Mouse (Mus musculus) midbrain, embryonic 11.5 days (tissue): ENCODE data around the gene Zcchc2. TPM values are rescaled to one million over a fixed set of nuclear protein-coding genes. Genes with fewer than 3 reads are reported as not detected.

Experiments used
- ATAC-seq: fragments of 200-750 bp; cut with Nextera tagmentation; 2 replicates; pipeline ENCODE4 v1.8.0; 2017; ENCODE audit warnings: moderate TSS enrichment, moderate library complexity; ENCODE audit not compliant: low FRiP score
- DNase-seq: peaks from one replicate; pipeline ENCODE4 v3.0.0; 2015; ENCODE audit warnings: low spot score; ENCODE audit errors: missing footprints
- H3K27ac ChIP-seq: fragments of 300-500 bp; sonication (generic); 2 replicates; pipeline ENCODE4 v1.5.1; 2014; ENCODE audit warnings: low read depth, low read length
- H3K27me3 ChIP-seq: fragments of 300-500 bp; sonication (generic); 2 replicates; pipeline ENCODE4 v1.6.1; 2014; ENCODE audit warnings: mild to moderate bottlenecking, low read length, moderate library complexity, mixed read lengths; ENCODE audit not compliant: control insufficient read depth, insufficient read depth
- H3K36me3 ChIP-seq: fragments of 300-500 bp; sonication (generic); 2 replicates; pipeline ENCODE4 v1.6.1; 2014; ENCODE audit warnings: mild to moderate bottlenecking, low read length, moderate library complexity, mixed read lengths; ENCODE audit not compliant: control insufficient read depth, insufficient read depth
- H3K4me1 ChIP-seq: fragments of 300-500 bp; sonication (generic); 2 replicates; pipeline ENCODE4 v1.6.1; 2014; ENCODE audit warnings: low read length; ENCODE audit not compliant: control insufficient read depth, insufficient read depth
- H3K4me2 ChIP-seq: fragments of 300-500 bp; sonication (generic); 2 replicates; pipeline ENCODE4 v1.6.1; 2014; ENCODE audit warnings: mild to moderate bottlenecking, moderate library complexity
- H3K4me3 ChIP-seq: fragments of 300-500 bp; sonication (generic); 2 replicates; pipeline ENCODE4 v1.5.1; 2014; ENCODE audit warnings: low read depth, low read length
- H3K9ac ChIP-seq: fragments of 300-500 bp; sonication (generic); 2 replicates; pipeline ENCODE4 v1.6.1; 2014; ENCODE audit warnings: low read length
- H3K9me3 ChIP-seq: fragments of 300-500 bp; sonication (generic); 2 replicates; pipeline ENCODE4 v1.6.1; 2016; ENCODE audit warnings: low read length; ENCODE audit not compliant: control insufficient read depth
- WGBS: fragments of 180-500 bp; shearing (Covaris S2); extraction: QIAGEN DNeasy Blood & Tissue Kit; methylation state at CpG from one replicate; pipeline ENCODE4 v1.1.7; 2014; 5-methylcytosine and 5-hydroxymethylcytosine counted together
- polyA plus RNA-seq: library from polyadenylated mRNA; unstranded; fragments of >200 nt; fragmentation: Nextera tagmentation; extraction: Ambion mirVana; gene quantifications from 2 replicates; pipeline ENCODE4 v1.2.1, GENCODE M21; 2014

Zcchc2 gene
- polyA plus RNA-seq, 1 experiment from 2014 or later: 1.7 TPM

GRCm38 (mm10) chr1:105962084-105962818 is 28.0 kb upstream of the Zcchc2 start:
- Histone ChIP-seq H3K27me3 (no peaks in the 10 kb centered on the region), H3K9me3 (no peaks in the 10 kb centered on the region), H3K27ac (no peak overlapping the region), H3K9ac (no peak overlapping the region), H3K4me3 (no peak overlapping the region), H3K4me1 (no peaks in the 10 kb centered on the region), H3K36me3 (no peaks in the 10 kb centered on the region), H3K4me2 (no peak overlapping the region)
- ATAC-seq (no peak), DNase-seq (peak; percentile 69)
- 67% methylated on average over 7 of the region's 7 CpGs for WGBS

- WGBS: 94% methylated on average over 9 of the region's 9 CpGs
- H3K4me2 ChIP-seq: no peak overlapping the region
These were observed 27.4 kb upstream of the Zcchc2 start for GRCm38 (mm10) chr1:105962852-105963251.

GRCm38 (mm10) chr1:105964514-105964913 is 25.7 kb upstream of the Zcchc2 start:
- Histone ChIP-seq H3K4me1 (no peaks in the 10 kb centered on the region), H3K4me3 (no peak overlapping the region), H3K4me2 (no peak overlapping the region), H3K27ac (no peak overlapping the region), H3K9me3 (no peaks in the 10 kb centered on the region), H3K27me3 (no peaks in the 10 kb centered on the region), H3K9ac (no peak overlapping the region), H3K36me3 (no peaks in the 10 kb centered on the region)
- DNase-seq (peak; percentile 14), ATAC-seq (no peak)
- whole genome bisulfite sequencing: 85% methylated on average over 4 of the region's 4 CpGs

More at GRCm38 (mm10) chr1:105962852-105963251, 27.4 kb upstream of the Zcchc2 start:
- Histone ChIP-seq H3K4me3 (no peak overlapping the region), H3K27me3 (no peaks in the 10 kb centered on the region), H3K27ac (no peak overlapping the region), H3K36me3 (no peaks in the 10 kb centered on the region), H3K9ac (no peak overlapping the region), H3K9me3 (no peaks in the 10 kb centered on the region), H3K4me1 (no peaks in the 10 kb centered on the region)
- no peak for ATAC-seq
- no peak for DNase-seq

- DNase-seq (no peak), ATAC-seq (no peak)
- Histone ChIP-seq H3K4me3 (no peak overlapping the region), H3K27me3 (no peaks in the 10 kb centered on the region), H3K4me1 (no peaks in the 10 kb centered on the region), H3K27ac (no peak overlapping the region), H3K4me2 (no peak overlapping the region), H3K9me3 (no peaks in the 10 kb centered on the region), H3K36me3 (no peaks in the 10 kb centered on the region), H3K9ac (no peak overlapping the region)
- 86% methylated on average over 5 of the region's 5 CpGs for WGBS
These were observed 25.0 kb upstream of the Zcchc2 start for GRCm38 (mm10) chr1:105965189-105965588.

- Histone ChIP-seq H3K9me3 (no peaks in the 10 kb centered on the region), H3K27me3 (no peaks in the 10 kb centered on the region), H3K4me1 (no peaks in the 10 kb centered on the region), H3K4me3 (no peak overlapping the region), H3K27ac (no peak overlapping the region), H3K4me2 (no peak overlapping the region), H3K9ac (no peak overlapping the region), H3K36me3 (no peaks in the 10 kb centered on the region)
- peak; percentile 53 for DNase-seq
- 79% methylated on average over 10 of the region's 10 CpGs for WGBS
- ATAC-seq: no peak
These were observed 18.6 kb upstream of the Zcchc2 start for GRCm38 (mm10) chr1:105971490-105972170.

GRCm38 (mm10) chr1:105974023-105974422 is 16.2 kb upstream of the Zcchc2 start:
- no peak overlapping the region for H3K4me3 ChIP-seq
- no peak overlapping the region for H3K27ac ChIP-seq
- H3K27me3 ChIP-seq: no peaks in the 10 kb centered on the region
- no peak for ATAC-seq
- H3K9ac ChIP-seq: no peak overlapping the region
- no peak overlapping the region for H3K4me2 ChIP-seq
- 80% methylated on average over 2 of the region's 2 CpGs for WGBS
- DNase-seq: peak; percentile 47
- no peaks in the 10 kb centered on the region for H3K36me3 ChIP-seq
- H3K4me1 ChIP-seq: no peaks in the 10 kb centered on the region
- no peaks in the 10 kb centered on the region for H3K9me3 ChIP-seq

- Histone ChIP-seq H3K4me2 (no peak overlapping the region), H3K27ac (no peak overlapping the region), H3K4me3 (no peak overlapping the region), H3K36me3 (no peaks in the 10 kb centered on the region), H3K9me3 (no peaks in the 10 kb centered on the region), H3K4me1 (no peaks in the 10 kb centered on the region), H3K27me3 (no peaks in the 10 kb centered on the region), H3K9ac (no peak overlapping the region)
- WGBS: 94% methylated on average over 7 of the region's 7 CpGs
- no peak for ATAC-seq
- DNase-seq: peak; percentile 4
These were observed 12.6 kb upstream of the Zcchc2 start for GRCm38 (mm10) chr1:105977446-105978094.

GRCm38 (mm10) chr1:105980849-105981610 is 9.2 kb upstream of the Zcchc2 start:
- Histone ChIP-seq H3K27ac (no peak overlapping the region), H3K36me3 (no peaks in the 10 kb centered on the region), H3K27me3 (no peaks in the 10 kb centered on the region), H3K4me1 (no peaks in the 10 kb centered on the region), H3K9ac (no peak overlapping the region), H3K4me2 (no peak overlapping the region), H3K9me3 (no peaks in the 10 kb centered on the region), H3K4me3 (no peak overlapping the region)
- no peak for ATAC-seq
- WGBS: 80% methylated on average over 6 of the region's 6 CpGs
- DNase-seq: peak; percentile 49
